Mouse (Mus musculus) liver, adult 10 weeks (tissue): ENCODE results near the gene Glb1. TPM values are rescaled to one million over a fixed set of nuclear protein-coding genes. Genes with fewer than 3 reads are reported as not detected.

Experiments
- polyA plus RNA-seq: library from polyadenylated mRNA; stranded (reverse); fragments of 350-450 nt; fragmentation: Illumina TruSeq; extraction: RNeasy Lipid Tissue Mini Kit (QIAGEN cat#74804); gene quantifications from one replicate; pipeline ENCODE4 v1.2.3, GENCODE M21; 2014; ENCODE audit warnings: low read depth, low replicate concordance

Gene Glb1
- 3.7 TPM for polyA plus RNA-seq

DNA sequence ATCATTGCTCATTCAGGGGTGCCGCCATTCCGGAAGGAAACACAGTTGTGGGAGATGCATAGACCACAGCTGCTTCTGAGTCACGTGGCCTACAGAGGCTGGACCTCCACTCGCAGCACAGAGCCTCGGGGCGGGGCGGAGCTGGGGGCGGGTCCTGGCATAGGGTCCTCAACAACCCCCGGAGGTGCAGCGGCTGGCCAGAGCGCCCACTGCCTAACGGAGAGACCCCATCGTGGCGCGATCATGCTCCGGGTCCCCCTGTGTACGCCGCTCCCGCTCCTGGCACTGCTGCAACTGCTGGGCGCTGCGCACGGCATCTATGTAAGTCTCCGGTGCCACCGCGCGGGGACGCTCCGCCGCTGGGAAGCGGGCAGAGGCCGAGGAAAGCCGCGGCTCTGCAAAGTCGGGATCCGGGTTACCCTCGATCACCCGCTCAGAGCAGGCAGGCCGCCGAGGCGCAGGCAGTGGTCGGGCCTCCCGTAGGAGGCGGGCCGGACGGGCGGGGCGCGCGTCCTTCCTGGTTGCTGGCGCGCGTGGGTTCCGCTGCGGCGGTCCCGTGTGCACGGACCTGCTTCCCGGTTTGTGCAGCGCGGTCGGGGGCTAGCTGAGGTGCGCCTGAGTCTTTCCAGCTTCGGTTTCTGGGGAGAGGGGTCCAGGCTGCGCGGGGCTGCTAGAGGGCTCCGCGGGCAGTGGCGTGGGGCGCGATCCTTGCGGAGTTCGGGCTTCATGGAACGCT is at the start of gene Glb1, which contains the start of gene Tmppe:
Gene Glb1, plus strand, starts transcription at position 128 of the 736 bp plus-strand sequence.
Gene Tmppe, plus strand, starts transcription at position 157 of the 736 bp plus-strand sequence.

DNA sequence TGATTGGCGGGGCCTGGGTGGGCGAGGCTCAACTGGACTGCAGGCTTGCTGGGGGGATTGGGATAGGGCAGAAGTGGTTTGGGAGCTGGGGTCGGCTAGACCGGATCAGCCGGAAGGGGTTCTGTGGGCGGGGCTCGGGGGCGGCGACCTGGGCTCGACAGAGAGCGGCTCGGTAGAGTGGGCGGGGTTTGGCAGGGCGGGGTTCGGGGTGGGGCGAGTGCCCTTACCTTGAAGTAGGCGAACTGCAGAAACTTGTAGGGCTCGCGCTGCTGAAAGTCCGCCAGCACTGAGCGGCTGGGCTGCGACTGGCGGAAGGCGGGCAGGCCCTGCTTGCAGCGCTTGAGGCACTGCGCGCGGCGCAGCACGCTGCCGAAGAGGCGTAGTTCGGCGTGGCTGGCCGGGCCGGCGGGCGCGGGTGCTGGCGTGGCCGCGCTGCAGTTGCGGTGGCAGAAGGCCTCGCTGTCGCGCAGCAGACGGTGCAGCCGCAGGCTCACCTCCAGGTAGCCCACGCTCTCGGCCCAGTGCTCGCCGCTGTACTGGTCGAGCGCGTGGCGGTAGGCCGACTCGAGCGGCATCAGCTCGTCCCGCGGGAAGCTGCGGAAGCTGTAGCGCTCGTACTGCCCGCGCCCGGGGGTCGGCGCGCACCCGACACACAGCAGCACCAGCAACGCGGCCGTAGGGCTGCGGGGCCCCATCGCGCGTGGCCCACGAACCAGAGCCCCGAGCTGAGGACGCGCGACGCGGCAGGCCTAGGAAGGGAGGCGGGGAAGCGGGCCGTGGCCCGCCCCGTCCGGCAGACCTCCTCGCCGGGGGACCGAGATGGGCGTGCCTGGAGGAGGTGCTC is 10.7 kb upstream of the Glb1 start, which contains the start of gene Crtap:
Gene Crtap, minus strand, starts transcription at position 771 of the 844 bp plus-strand sequence.

DNA sequence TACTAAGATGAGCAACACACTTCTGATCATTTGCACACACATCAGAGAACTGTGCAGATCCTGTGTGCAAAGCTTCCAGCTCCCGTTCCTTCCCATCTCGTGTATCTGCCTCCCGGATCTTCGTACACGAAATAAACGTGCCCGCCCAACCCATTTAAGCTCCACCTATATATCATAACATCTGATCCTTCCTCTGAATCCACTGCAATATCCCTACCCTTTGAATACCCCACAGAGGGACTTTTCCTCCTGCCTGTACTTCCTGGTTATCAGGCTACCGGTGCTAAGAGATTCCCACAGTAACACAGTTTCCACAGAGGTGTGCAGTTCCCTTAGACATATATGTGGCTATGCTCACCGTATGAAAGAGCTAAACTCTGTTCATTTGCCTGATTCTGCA is 103.9 kb downstream of the Glb1 start, which contains the start of gene Ccr4:
Gene Ccr4, minus strand, starts transcription at position 101 of the 400 bp plus-strand sequence.

DNA sequence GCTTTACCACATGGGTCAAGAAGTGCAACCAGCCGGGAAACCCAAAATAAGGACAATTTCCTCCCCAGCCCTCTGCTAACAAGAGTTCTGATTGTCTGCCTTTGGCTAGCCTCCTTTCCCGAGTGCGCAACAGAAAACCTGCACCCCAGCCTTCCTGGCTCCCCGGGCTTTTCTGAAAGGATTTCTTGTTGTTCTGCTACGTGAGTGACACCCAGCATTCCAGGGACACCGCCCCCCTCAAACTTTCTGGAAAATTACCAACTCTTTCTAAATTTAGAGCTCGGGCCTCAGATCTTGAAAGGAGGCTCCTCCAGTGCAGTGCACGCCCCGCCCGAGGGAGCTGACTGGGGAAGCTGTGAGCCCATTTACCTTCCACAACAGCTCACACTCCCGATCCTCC is 114.5 kb downstream of the Glb1 start, which contains the start of gene C130032M10Rik:
Gene C130032M10Rik, plus strand, starts transcription at position 334 of the 400 bp plus-strand sequence.

Other genes with a start within 250 kb of the Glb1 start
- not detected for gene Bcl2a1c, start 70.9 kb upstream of the Glb1 start, polyA plus RNA-seq
- gene Crtap, start 10.4 kb upstream of the Glb1 start, polyA plus RNA-seq: 6.1 TPM
- gene Tmppe, start within 50 bp of the Glb1 start, polyA plus RNA-seq: 0.45 TPM
- not detected for gene Ccr4, start 103.8 kb downstream of the Glb1 start, polyA plus RNA-seq
- gene C130032M10Rik, start 114.6 kb downstream of the Glb1 start, polyA plus RNA-seq: not detected
- gene Trim71, start 163.3 kb downstream of the Glb1 start, polyA plus RNA-seq: not detected
- 15.8 TPM for gene Cnot10, start 239.1 kb downstream of the Glb1 start, polyA plus RNA-seq